Mouse (Mus musculus) embryonic facial prominence, embryonic 10.5 days (tissue): ENCODE data around the gene Osm. TPM values are rescaled to one million over a fixed set of nuclear protein-coding genes. Genes with fewer than 3 reads are reported as not detected.

Experiments
- DNase-seq: peaks from one replicate; pipeline ENCODE4 v3.0.0-alpha.2; 2017; ENCODE audit warnings: low spot score
- H3K27ac ChIP-seq: fragments of 300-500 bp; sonication (generic); replicated peaks from 2 replicates; pipeline ENCODE4 v1.5.1; 2016; ENCODE audit warnings: mild to moderate bottlenecking
- H3K27me3 ChIP-seq: fragments of 300-500 bp; sonication (generic); replicated peaks from 2 replicates; pipeline ENCODE4 v1.6.1; 2016; ENCODE audit warnings: low read depth, mild to moderate bottlenecking; ENCODE audit not compliant: poor library complexity, severe bottlenecking
- H3K36me3 ChIP-seq: fragments of 300-500 bp; sonication (generic); replicated peaks from 2 replicates; pipeline ENCODE4 v1.6.1; 2016; ENCODE audit warnings: mild to moderate bottlenecking, moderate library complexity
- H3K4me1 ChIP-seq: fragments of 300-500 bp; sonication (generic); 2 replicates; pipeline ENCODE4 v1.6.1; 2016
- H3K4me3 ChIP-seq: fragments of 300-500 bp; sonication (generic); 2 replicates; pipeline ENCODE4 v1.5.1; 2016; ENCODE audit warnings: mild to moderate bottlenecking, moderate library complexity
- H3K9me3 ChIP-seq: fragments of 300-500 bp; sonication (generic); 2 replicates; pipeline ENCODE4 v1.6.1; 2016; ENCODE audit warnings: mild to moderate bottlenecking
- WGBS: fragments of 180-500 bp; shearing (Covaris S2); methylation state at CpG from one replicate; pipeline ENCODE4 v1.1.7; 2016; 5-methylcytosine and 5-hydroxymethylcytosine counted together
- polyA plus RNA-seq: library from polyadenylated mRNA; unstranded; fragments of >200 nt; fragmentation: Nextera tagmentation; extraction: Ambion mirVana; gene quantifications from 2 replicates; pipeline ENCODE4 v1.2.1, GENCODE M21; 2016

Osm gene
- polyA plus RNA-seq, 1 experiment from 2014 or later: not detected

DNA sequence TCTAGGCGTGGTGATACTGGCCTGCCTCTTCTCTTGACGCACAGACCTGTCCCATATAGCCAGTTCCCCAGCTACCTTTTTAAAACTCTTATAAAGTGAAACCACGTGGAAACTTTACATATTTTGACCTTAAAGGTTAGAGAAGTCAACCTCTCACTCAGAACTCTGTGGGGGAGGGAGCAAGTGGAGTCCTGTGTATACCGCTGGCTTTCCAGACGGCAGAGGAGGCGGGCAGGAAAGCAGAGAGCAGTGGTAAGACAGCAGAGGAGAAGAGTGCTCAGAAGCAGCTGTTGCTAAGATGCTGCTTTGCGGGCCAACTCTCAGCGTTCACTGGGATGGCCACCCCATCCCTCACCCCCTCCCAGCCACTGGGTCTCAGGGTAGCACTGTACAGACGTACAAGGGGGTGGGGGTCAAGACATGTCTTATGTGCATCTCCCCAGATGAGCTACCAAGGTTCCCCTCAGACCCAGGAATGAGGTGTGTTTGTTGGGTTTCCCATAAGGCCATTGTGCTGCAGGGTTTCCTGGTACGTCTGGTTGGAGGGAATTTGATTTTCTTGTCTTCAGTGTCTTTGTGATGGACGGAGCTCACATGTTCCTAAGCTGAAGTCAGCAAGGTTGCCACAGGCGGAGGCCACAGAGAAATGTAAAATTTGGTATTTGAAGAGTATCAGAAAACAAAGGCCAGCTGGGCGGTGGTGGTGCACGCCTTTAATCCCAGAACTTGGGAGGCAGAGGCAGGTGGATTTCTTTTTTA, 11.2 kb downstream of the Osm start:
- Histone ChIP-seq H3K36me3 (no peaks in the 10 kb centered on the region), H3K27me3 (no peaks in the 10 kb centered on the region), H3K27ac (no peak overlapping the region), H3K4me3 (no peak overlapping the region), H3K9me3 (no peaks in the 10 kb centered on the region), H3K4me1 (peaks cover 21% of the 10 kb centered on the region; the same call in 1 of the 2 replicates)
- no peak for DNase-seq
- WGBS: 72% methylated on average over 14 of the region's 14 CpGs

DNA sequence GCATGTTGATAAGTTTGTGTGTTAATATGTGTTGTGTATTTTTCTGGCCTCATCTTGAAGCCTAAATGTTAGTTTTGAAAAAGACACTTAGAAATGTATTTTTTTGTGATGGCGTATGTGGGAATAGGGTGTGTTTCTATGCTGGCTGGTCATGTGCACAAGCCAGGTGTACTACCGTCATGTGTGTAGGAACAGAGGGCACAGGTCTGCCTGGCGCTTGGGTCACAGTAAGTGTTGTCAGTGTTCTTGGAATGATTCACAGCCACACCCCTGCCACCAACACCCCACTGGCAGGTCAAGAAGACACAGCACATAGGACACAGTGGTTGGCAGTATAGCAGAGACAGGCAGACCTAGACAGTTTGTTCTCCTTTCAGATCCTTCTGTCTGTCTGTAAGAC, 12.9 kb downstream of the Osm start:
- Histone ChIP-seq H3K4me1 (peaks cover 21% of the 10 kb centered on the region; the same call in 1 of the 2 replicates), H3K36me3 (no peaks in the 10 kb centered on the region), H3K27ac (no peak overlapping the region), H3K27me3 (no peaks in the 10 kb centered on the region), H3K4me3 (no peak overlapping the region), H3K9me3 (no peaks in the 10 kb centered on the region)
- no peak for DNase-seq
- WGBS: 91% methylated on average over 3 of the region's 3 CpGs

DNA sequence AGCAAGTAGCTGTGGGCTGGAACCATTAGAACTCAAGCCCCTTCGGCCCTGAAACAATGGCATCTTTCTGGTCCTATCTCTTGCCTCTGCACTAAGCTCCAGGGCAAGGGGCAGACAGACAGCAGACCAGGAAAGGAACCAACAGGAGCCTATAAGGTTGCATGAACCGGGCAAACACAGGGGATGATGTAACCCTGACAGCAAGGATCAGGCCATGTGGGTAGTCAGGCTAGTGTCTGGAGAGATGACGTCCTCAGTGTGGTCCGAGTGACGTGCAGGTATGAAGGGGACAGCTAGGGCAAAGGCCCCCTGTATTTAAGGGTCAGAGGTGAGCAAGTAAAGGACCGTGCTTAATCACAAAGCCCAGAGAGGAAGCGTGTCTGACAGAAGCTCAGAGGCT, 14.1 kb downstream of the Osm start:
- Histone ChIP-seq H3K9me3 (no peaks in the 10 kb centered on the region), H3K36me3 (no peaks in the 10 kb centered on the region), H3K4me1 (peaks cover 21% of the 10 kb centered on the region; the same call in 1 of the 2 replicates), H3K27ac (no peak overlapping the region), H3K4me3 (no peak overlapping the region), H3K27me3 (no peaks in the 10 kb centered on the region)
- WGBS: 64% methylated on average over 7 of the region's 7 CpGs
- DNase-seq: no peak

DNA sequence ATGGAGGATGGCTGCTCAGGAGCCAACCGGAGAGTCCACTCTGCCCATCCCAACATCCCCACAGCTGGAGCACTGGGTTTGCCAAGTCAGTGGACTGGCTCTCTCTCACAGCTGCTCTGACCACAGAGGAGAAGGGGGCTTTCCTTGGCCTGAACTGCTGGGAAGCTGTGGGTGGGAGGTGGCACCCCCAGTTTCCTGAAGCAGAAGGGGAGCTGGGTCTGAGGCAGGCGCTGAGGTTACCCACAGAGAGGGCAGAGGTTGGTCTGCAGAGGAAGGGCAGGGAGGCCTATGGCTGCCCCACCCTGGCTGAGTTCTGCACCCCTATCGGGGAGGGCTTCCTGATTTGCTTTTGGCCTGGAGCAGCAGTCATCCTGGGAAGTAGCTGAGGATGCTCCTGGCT, 15.2 kb downstream of the Osm start:
- Histone ChIP-seq H3K9me3 (no peaks in the 10 kb centered on the region), H3K27ac (no peak overlapping the region), H3K4me1 (peaks cover 18% of the 10 kb centered on the region; the same call in 1 of the 2 replicates), H3K4me3 (no peak overlapping the region), H3K36me3 (no peaks in the 10 kb centered on the region), H3K27me3 (no peaks in the 10 kb centered on the region)
- WGBS: 84% methylated on average over 3 of the region's 3 CpGs
- no peak for DNase-seq

DNA sequence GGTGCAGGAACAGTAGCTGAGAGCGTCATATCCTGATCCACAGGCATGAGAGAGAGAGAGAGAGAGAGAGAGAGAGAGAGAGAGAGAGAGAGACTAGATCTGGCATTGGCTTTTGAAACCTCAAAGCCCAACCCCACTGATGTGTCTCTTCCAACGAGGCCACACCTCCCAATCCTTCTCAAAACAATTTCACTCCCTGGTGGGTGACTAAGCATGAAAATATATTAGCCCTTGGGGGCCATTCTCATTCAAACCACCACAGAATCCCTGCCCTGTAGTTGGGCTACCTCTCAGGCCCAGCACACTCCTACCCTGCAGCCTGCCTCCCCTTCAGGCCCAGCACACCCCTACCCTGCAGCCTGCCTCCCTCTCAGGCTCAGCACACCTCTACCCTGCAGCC, 16.7 kb downstream of the Osm start:
- no peak for DNase-seq
- H3K27ac ChIP-seq: no peak overlapping the region
- 0 out of 2 replicates have a peak, but pooled peaks cover 9% of the 10 kb centered on the region for H3K4me1 ChIP-seq
- no peaks in the 10 kb centered on the region for H3K27me3 ChIP-seq
- no peaks in the 10 kb centered on the region for H3K9me3 ChIP-seq
- WGBS: 71% methylated on average over 2 of the region's 2 CpGs
- H3K4me3 ChIP-seq: no peak overlapping the region
- no peaks in the 10 kb centered on the region for H3K36me3 ChIP-seq

DNA sequence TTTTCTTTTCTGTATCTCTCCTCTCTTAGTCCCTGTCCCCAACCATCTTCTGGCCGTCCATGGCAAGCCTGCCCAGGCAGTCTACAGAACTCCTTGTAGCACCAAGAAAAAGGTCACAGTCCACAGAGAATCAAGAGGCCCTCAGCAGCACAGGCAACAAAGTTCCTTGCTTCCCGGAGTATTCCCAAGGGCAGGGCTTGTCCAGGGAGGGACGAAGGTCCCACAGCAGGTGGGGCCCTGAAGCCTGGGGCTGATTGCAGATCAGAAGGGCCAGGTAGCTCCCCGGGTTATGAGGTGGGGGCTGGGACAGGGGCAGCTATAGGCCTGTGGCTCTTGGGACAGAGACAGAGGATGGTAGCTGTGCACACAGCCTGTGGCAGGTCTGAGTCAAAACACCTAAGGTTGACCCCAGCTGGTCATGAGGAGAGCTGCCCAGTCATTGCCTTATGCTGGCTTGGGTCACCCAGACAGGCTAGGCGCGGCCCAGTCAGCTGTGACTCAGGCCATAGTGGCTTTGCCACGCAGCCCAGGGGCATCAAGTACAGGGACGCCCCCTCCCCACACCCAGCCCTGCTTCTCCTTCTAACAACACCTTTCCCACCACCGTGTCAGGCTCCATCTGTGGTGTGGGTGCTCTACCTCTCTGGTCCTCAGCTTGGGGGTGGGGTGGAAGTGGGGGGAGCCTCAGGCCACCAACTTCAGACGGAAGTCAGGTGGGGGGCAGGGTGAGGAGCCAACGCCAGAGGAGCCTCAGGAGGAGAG, 20.8 kb downstream of the Osm start, which contains the start of gene Lif:
Gene Lif, plus strand, starts transcription at position 712 of the 762 bp plus-strand sequence.
- Histone ChIP-seq H3K9me3 (no peaks in the 10 kb centered on the region), H3K36me3 (no peaks in the 10 kb centered on the region), H3K4me3 (no peak within 1 kb of the TSS), H3K4me1 (peaks cover 22% of the 10 kb centered on the region), H3K27me3 (peaks cover 17% of the 10 kb centered on the region), H3K27ac (no peak within 1 kb of the TSS)
- DNase-seq: no peak
- WGBS: 58% methylated on average over 11 of the region's 11 CpGs

DNA sequence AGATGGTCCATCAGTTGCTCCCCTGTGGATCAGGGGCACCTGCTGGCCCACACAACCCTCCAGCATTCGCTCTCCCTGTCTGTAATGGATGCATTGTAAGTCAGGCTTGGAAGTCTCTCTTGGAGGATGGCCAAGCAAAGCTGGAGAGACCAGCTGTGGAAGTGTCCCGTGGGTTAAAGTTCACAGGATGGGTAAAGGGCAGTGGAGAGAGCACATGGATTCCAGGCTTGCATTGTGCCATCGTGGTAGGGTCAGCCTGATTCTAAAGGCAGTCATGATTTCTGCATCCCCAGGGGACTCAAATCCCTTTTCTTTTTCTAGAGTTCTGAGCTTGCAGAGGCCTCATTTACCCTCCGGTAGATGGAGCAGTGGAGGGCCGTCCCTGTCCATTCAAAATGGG, 21.5 kb downstream of the Osm start:
- no peak overlapping the region for H3K27ac ChIP-seq
- no peaks in the 10 kb centered on the region for H3K9me3 ChIP-seq
- 69% methylated on average over 5 of the region's 5 CpGs for WGBS
- H3K27me3 ChIP-seq: peaks cover 23% of the 10 kb centered on the region
- H3K4me1 ChIP-seq: peaks cover 29% of the 10 kb centered on the region
- no peak for DNase-seq
- no peak overlapping the region for H3K4me3 ChIP-seq
- no peaks in the 10 kb centered on the region for H3K36me3 ChIP-seq

DNA sequence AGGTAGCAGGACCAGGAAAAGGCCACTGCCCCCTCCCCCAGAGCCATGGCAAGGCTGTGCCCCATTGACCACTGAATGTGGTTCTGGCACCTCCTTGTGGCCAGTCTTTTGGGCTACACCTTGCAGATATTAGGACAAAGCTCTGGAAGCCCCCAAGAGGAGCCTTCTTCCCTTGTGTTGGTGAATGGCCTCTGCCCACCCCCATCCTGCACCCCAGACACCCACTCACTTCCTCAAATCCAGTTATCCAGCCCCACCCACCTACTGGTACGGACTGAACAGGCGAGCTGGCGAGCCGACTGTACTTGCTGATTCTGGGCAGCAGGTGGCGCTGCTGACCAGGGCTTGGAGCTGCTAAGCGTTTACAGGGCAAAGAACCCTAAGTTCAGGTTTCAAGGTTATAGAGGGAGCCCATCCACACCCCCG, 22.4 kb downstream of the Osm start:
- H3K27me3 ChIP-seq: peaks cover 32% of the 10 kb centered on the region
- DNase-seq: peak; percentile 84
- no peaks in the 10 kb centered on the region for H3K9me3 ChIP-seq
- H3K4me3 ChIP-seq: peak overlapping the region; percentile 38
- H3K27ac ChIP-seq: no peak overlapping the region
- peaks cover 38% of the 10 kb centered on the region for H3K4me1 ChIP-seq
- H3K36me3 ChIP-seq: no peaks in the 10 kb centered on the region
- 1% methylated on average over 7 of the region's 7 CpGs for WGBS

DNA sequence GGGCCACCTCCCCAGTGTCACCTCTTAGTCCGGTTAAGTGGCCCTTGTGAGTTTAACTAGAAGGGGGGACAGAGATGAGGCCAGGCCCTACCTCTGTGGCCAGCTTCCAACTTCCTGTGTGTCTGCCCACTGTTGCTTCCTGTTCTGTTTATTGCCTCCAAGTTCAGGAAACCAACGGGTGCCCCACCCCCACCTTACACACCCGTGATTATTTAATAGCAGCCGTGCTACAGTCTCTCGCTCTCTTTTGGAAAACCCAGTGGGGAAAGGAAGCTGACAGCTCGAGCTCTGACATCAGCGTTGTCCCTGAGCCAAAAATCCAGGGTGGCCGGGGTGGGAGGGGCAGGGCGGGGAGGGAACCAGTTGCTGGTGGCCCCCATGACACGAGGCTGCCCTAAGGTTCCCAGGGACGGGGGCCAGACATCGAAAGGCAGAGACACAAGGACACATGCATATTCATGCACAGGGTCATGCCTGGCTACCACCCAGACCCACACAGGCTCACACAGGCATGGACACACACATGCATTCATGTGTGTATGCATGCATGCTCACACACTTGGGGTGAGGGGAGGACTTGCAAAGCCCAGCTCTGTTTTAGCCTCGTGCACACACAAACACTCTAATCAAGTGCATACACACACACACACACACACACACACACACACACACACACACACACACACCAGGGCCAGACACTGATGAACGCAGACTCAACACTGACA, 24.4 kb downstream of the Osm start:
- DNase-seq: no peak
- Histone ChIP-seq H3K9me3 (no peaks in the 10 kb centered on the region), H3K27ac (peak overlapping the region; percentile 41; the same call in 1 of the 2 replicates), H3K4me3 (no peak overlapping the region), H3K27me3 (peaks cover 51% of the 10 kb centered on the region), H3K4me1 (peaks cover 44% of the 10 kb centered on the region), H3K36me3 (no peaks in the 10 kb centered on the region)
- WGBS: 63% methylated on average over 14 of the region's 14 CpGs

DNA sequence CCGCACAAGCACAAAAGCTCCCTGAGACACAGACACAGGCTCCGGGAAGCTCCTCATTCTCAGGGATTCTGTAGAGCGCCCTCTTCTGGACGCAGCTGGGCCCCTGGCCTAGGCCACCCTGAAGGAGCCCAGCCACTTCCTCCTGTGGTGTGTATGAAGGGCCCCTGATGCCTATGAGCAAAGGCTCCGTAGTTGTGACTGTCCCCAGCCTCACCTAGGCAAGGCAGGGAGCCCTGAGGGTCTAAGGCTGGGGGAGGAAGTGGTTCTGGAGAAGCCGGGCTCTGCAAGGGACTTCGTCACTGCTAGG, 24.9 kb downstream of the Osm start:
- WGBS: 51% methylated on average over 7 of the region's 7 CpGs
- Histone ChIP-seq H3K27ac (no peak overlapping the region), H3K9me3 (no peaks in the 10 kb centered on the region), H3K4me3 (no peak overlapping the region), H3K4me1 (peaks cover 45% of the 10 kb centered on the region), H3K27me3 (peaks cover 56% of the 10 kb centered on the region), H3K36me3 (no peaks in the 10 kb centered on the region)
- peak; percentile 60 for DNase-seq

DNA sequence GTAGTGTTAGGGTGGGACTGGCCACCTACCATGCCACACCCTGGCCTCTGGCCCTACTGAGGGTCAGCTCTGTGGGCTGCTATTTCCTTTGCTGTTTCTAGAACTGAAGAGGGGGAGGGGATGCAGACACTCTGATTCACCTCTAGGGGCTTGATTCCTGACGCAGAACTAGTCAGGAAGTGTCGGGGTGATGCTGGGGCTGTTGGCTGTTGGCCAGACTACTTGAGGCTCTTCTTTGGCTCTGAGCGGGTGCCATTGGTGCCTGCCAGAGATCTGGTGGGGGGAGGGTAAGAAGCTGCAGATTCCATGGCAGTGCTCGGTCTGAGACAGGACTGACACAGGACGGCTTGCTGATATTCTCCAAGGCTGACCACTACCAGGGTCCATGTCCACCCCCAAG, 25.7 kb downstream of the Osm start:
- DNase-seq: no peak
- WGBS: 42% methylated on average over 5 of the region's 5 CpGs
- H3K4me1 ChIP-seq: peaks cover 53% of the 10 kb centered on the region
- H3K9me3 ChIP-seq: no peaks in the 10 kb centered on the region
- H3K27me3 ChIP-seq: peaks cover 65% of the 10 kb centered on the region
- no peaks in the 10 kb centered on the region for H3K36me3 ChIP-seq
- no peak overlapping the region for H3K27ac ChIP-seq
- H3K4me3 ChIP-seq: no peak overlapping the region

DNA sequence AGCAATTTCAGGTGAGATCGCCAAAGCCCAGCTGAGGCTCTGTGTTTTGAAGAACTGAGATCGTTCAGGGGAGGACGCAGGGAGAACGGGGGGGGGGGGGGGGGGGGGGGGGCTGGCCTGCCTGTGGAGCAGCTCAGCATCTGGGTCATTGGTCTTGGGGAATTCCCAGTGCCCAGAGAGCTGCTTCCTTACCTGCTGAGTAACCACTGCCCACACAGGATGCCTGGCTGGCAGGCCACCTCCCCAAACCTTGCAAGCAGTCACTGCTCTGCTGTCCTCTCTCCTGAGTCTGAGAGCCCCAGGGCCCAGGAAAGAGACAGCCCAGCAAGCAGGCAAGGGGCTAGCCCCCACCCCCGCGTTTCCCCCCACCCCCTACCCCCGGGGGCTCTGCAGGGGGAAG, 26.6 kb downstream of the Osm start:
- 16% methylated on average over 7 of the region's 7 CpGs for WGBS
- Histone ChIP-seq H3K27me3 (peaks cover 73% of the 10 kb centered on the region), H3K4me3 (no peak overlapping the region), H3K4me1 (peaks cover 59% of the 10 kb centered on the region), H3K9me3 (no peaks in the 10 kb centered on the region), H3K36me3 (no peaks in the 10 kb centered on the region), H3K27ac (no peak overlapping the region)
- DNase-seq: peak; percentile 39
